9 mouse cellular contexts compared by ENCODE assay signal in genomic region chr12:25094621-25095521, GRCm38 (mm10). TPM values are rescaled to one million over a fixed set of nuclear protein-coding genes. Genes with fewer than 3 reads are reported as not detected.
A peak's percentile ranks its signal among the peaks of the same experiment; 100 is the strongest.
DNase-seq lines count a peak whose midpoint lies in the region; ATAC-seq lines count a peak whose summit lies in the region.
"Had no signal": no experiment of that assay in that cellular context is flagged by ENCODE, and none has a peak within 500 bp of the region (broad histone marks: within the 10 kb centered on the region; RNA-seq: fewer than 3 reads in every experiment).

No protein-coding gene starts in this region.

- H3K27ac ChIP-seq in heart, embryonic 10.5 days, result peak overlapping the region; percentile 98
- H3K27ac ChIP-seq in kidney, embryonic 14.5 days (ENCODE audit: low read depth, low read length), result peak overlapping the region; percentile 98
- H3K27ac ChIP-seq in macrophage, result peak overlapping the region; percentile 62

- peaks cover 2% of the 10 kb centered on the region; the same call in 1 of the 2 replicates for H3K36me3 ChIP-seq in heart, embryonic 10.5 days
- peaks cover 6% of the 10 kb centered on the region; the same call in 1 of the 2 replicates for H3K36me3 ChIP-seq in kidney, embryonic 14.5 days (ENCODE audit: control insufficient read depth, insufficient read depth, low read length)
- no peaks in the 10 kb centered on the region for H3K36me3 ChIP-seq in macrophage (ENCODE audit: inconsistent target)
- H3K36me3 ChIP-seq: G1E had no signal

- H3K4me1 ChIP-seq in heart, embryonic 10.5 days, result peaks cover 49% of the 10 kb centered on the region
- H3K4me1 ChIP-seq in kidney, embryonic 14.5 days (ENCODE audit: control insufficient read depth, insufficient read depth, low read length), result peaks cover 31% of the 10 kb centered on the region

- H3K27me3 ChIP-seq in heart, embryonic 10.5 days (ENCODE audit: insufficient read depth, poor library complexity, severe bottlenecking), result no peaks in the 10 kb centered on the region
- no peaks in the 10 kb centered on the region for H3K27me3 ChIP-seq in kidney, embryonic 14.5 days (ENCODE audit: control insufficient read depth, insufficient read depth, low read length)

- ATAC-seq in kidney, embryonic 14.5 days (ENCODE audit: low FRiP score, low TSS enrichment), result no peak

- peak; percentile 46 for DNase-seq in adrenal gland, postnatal 10 days
- DNase-seq in adrenal gland, postnatal 25 days, result no peak
- DNase-seq in 3T3-L1 (ENCODE audit: low read depth, low spot score), result peak; percentile 63
- DNase-seq in cerebellum, postnatal 10 days, result peak; percentile 35 to 45
- no peak for DNase-seq in heart, embryonic 10.5 days (ENCODE audit: low spot score)
- peak; percentile 23 for DNase-seq in thymus, postnatal 14 days

- under 1% methylated on average over 22 of the region's 22 CpGs for WGBS in heart, embryonic 10.5 days
- WGBS in kidney, embryonic 14.5 days, result under 1% methylated on average over 22 of the region's 22 CpGs
- 3% methylated on average over 22 of the region's 22 CpGs for WGBS in macrophage (ENCODE audit: missing documents)

- peak overlapping the region; percentile 58 for H3K4me2 ChIP-seq in kidney, embryonic 14.5 days (replicated peaks; ENCODE audit: low read depth, low read length)

- H3K79me2 ChIP-seq in macrophage (ENCODE audit: inconsistent target), result peaks cover 39% of the 10 kb centered on the region

- H3K9ac ChIP-seq in kidney, embryonic 14.5 days (ENCODE audit: low read depth, low read length), result peak overlapping the region; percentile 85

- no peaks in the 10 kb centered on the region for H3K9me3 ChIP-seq in heart, embryonic 10.5 days
- no peaks in the 10 kb centered on the region for H3K9me3 ChIP-seq in kidney, embryonic 14.5 days (ENCODE audit: control insufficient read depth, low read length)

- peak overlapping the region; percentile 70 for H3K4me3 ChIP-seq in heart, embryonic 10.5 days
- peak overlapping the region; percentile 82 for H3K4me3 ChIP-seq in kidney, embryonic 14.5 days (ENCODE audit: low read length)
- H3K4me3 ChIP-seq in macrophage (ENCODE audit: inconsistent target), result peak overlapping the region; percentile 96

RNA-seq across cellular contexts. Expression of gene Id2, which starts 2.1 kb away (rescaled TPM):
- total RNA-seq in adrenal gland, postnatal 10 days (2021), result 100 to 1,000 TPM; 295 to 323 TPM
- 520 and 569 TPM in 2 replicates for total RNA-seq in adrenal gland, postnatal 25 days (2021)
- 390 and 444 TPM in 2 replicates for polyA plus RNA-seq in heart, embryonic 10.5 days (2016; fragmentation: Nextera tagmentation; extraction: Ambion mirVana)
- 577 and 698 TPM in 2 replicates for polyA plus RNA-seq in kidney, embryonic 14.5 days (2014; fragmentation: Nextera tagmentation; extraction: Ambion mirVana)
- total RNA-seq in macrophage (2018; cell fraction: chromatin; rRNA removed), result 100 to 1,000 TPM in 25 of 26 experiments, 10 to 100 TPM in 1; 83.2 to 456 (median 269) TPM
- 100 to 1,000 TPM; 163 to 916 (median 449) TPM for total RNA-seq in macrophage (2018; cell fraction: cytosol; rRNA removed)
- 100 to 1,000 TPM; 117 to 702 (median 548) TPM for total RNA-seq in macrophage (2018; cell fraction: nucleus; rRNA removed)
- 163 to 453 TPM (median 232 TPM) in 3 replicates for polyA plus RNA-seq in macrophage (2018)
- polyA plus RNA-seq: G1E had no signal

Comparison
In these comparisons a context has a peak if more than half of its experiments do, and no peak if none do; other contexts are left out.
1. DNase-seq: peak in adrenal gland, postnatal 10 days (single experiment), 3T3-L1 (single experiment), cerebellum, postnatal 10 days (2 of 2) and thymus, postnatal 14 days (single experiment); none in adrenal gland, postnatal 25 days (single experiment) and heart, embryonic 10.5 days (single experiment).
2. Peak in every context shown above with its lines, with median percentiles within 50 percentile points of each other: H3K27ac ChIP-seq and H3K4me3 ChIP-seq.